Mouse (Mus musculus) forebrain, embryonic 14.5 days (tissue): ENCODE data around the gene Sars2. TPM values are rescaled to one million over a fixed set of nuclear protein-coding genes. Genes with fewer than 3 reads are reported as not detected.

Source experiments
- ATAC-seq: fragments of 200-750 bp; cut with Nextera tagmentation; 2 replicates; pipeline ENCODE4 v1.8.0; 2017; ENCODE audit warnings: mild to moderate bottlenecking, moderate library complexity
- DNase-seq: peaks from one replicate; pipeline ENCODE4 v3.0.0-alpha.2; 2015; ENCODE audit warnings: low spot score
- H3K27ac ChIP-seq: fragments of 300-500 bp; sonication (generic); 2 replicates; pipeline ENCODE4 v1.5.1; 2014; ENCODE audit warnings: low read depth, mild to moderate bottlenecking, control low read depth, low read length, moderate library complexity
- H3K27me3 ChIP-seq: fragments of 300-500 bp; sonication (generic); replicated peaks from 2 replicates; pipeline ENCODE4 v1.6.1; 2014; ENCODE audit warnings: low read length, control low read depth, mixed read lengths; ENCODE audit not compliant: control insufficient read depth, insufficient read depth
- H3K36me3 ChIP-seq: fragments of 300-500 bp; sonication (generic); 2 replicates; pipeline ENCODE4 v1.6.1; 2014; ENCODE audit warnings: low read length, control low read depth; ENCODE audit not compliant: control insufficient read depth, insufficient read depth
- H3K4me1 ChIP-seq: fragments of 300-500 bp; sonication (generic); 2 replicates; pipeline ENCODE4 v1.6.1; 2014; ENCODE audit warnings: antibody characterized with exemption, low read length, control low read depth; ENCODE audit not compliant: control insufficient read depth, insufficient read depth
- H3K4me2 ChIP-seq: fragments of 300-500 bp; sonication (generic); 2 replicates; pipeline ENCODE4 v1.6.1; 2014; ENCODE audit warnings: mild to moderate bottlenecking, control low read depth, low read length
- H3K4me3 ChIP-seq: fragments of 300-500 bp; sonication (generic); 2 replicates; pipeline ENCODE4 v1.5.1; 2014; ENCODE audit warnings: low read depth, low read length, control low read depth
- H3K9ac ChIP-seq: fragments of 300-500 bp; sonication (generic); 2 replicates; pipeline ENCODE4 v1.6.1; 2014; ENCODE audit warnings: mild to moderate bottlenecking, low read length, control low read depth, moderate library complexity
- H3K9me3 ChIP-seq: fragments of 300-500 bp; sonication (generic); replicated peaks from 2 replicates; pipeline ENCODE4 v1.6.1; 2016; ENCODE audit warnings: low read length, control low read depth, mixed read lengths; ENCODE audit not compliant: control insufficient read depth
- WGBS: fragments of 180-500 bp; shearing (Covaris S2); extraction: QIAGEN DNeasy Blood & Tissue Kit; methylation state at CpG from one replicate; pipeline ENCODE4 v1.1.7; 2014; 5-methylcytosine and 5-hydroxymethylcytosine counted together
- polyA plus RNA-seq: library from polyadenylated mRNA; unstranded; fragments of >200 nt; fragmentation: Nextera tagmentation; extraction: Ambion mirVana; gene quantifications from 2 replicates; pipeline ENCODE4 v1.2.1, GENCODE M21; 2014

Sars2 gene
- polyA plus RNA-seq, 1 experiment from 2014 or later, result 17.7 TPM

DNA sequence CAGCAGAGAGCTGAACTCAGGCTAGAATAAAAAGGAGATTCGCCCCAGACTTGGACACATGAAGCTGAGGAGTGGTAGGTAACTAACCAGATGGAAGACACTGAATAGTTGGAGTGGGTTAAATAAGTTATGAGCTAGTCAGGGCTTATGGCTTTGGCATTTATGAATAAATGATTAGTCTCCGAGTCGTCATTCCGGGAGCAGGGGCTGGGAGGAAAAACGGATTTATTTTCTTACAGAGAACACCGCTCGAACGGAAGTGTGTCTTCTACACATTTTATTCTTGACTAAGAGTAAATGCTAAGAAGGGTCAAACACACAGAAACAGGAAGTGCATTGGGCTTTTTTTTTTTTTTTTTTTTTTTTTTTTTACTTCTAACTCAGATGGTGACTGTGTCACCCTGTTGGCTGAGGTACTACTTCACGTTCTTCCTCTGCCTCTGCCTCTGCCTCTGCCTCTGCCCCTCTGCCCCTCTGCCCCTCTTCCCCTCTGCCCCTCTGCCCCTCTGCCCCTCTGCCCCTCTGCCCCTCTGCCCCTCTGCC lies 39.1 kb upstream of the Sars2 start:
- 82% methylated on average over 9 of the region's 9 CpGs for WGBS
- Histone ChIP-seq H3K9ac (no peak overlapping the region), H3K4me1 (no peaks in the 10 kb centered on the region), H3K36me3 (no peaks in the 10 kb centered on the region), H3K4me3 (no peak overlapping the region), H3K27ac (no peak overlapping the region), H3K27me3 (no peaks in the 10 kb centered on the region), H3K9me3 (no peaks in the 10 kb centered on the region), H3K4me2 (no peak overlapping the region)
- ATAC-seq (no peak), DNase-seq (no peak)

GRCm38 (mm10) chr7:28709454-28709853 lies 32.3 kb upstream of the Sars2 start:
- Histone ChIP-seq H3K9ac (no peak overlapping the region), H3K4me2 (no peak overlapping the region), H3K9me3 (no peaks in the 10 kb centered on the region), H3K27me3 (no peaks in the 10 kb centered on the region), H3K4me1 (no peaks in the 10 kb centered on the region), H3K36me3 (no peaks in the 10 kb centered on the region), H3K27ac (no peak overlapping the region), H3K4me3 (no peak overlapping the region)
- DNase-seq (no peak), ATAC-seq (no peak)

DNA sequence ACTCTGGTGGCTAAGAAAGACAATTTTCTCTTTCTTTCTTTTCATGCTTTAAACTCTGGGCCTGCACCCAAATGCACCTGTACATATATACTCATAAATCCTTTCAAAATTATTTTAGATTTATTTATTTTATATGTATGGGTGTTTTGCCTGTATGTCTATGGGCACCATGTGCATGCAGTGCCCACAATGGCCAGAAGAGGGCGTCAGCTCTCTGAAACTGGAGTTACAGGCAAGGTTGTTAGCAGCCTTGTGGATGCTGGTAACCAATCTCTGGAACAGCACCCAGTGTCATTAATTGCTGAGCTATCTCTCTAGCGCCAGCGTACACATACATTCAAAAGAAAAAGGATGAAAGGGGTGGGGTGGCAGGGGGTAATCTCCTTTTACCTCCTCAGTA lies 30.8 kb upstream of the Sars2 start:
- ATAC-seq (no peak), DNase-seq (no peak)
- H3K9me3 ChIP-seq, result no peaks in the 10 kb centered on the region
- H3K9ac ChIP-seq, result no peak overlapping the region
- H3K27me3 ChIP-seq, result no peaks in the 10 kb centered on the region
- no peak overlapping the region for H3K4me2 ChIP-seq
- H3K4me3 ChIP-seq, result no peak overlapping the region
- H3K27ac ChIP-seq, result no peak overlapping the region
- 67% methylated on average over 3 of the region's 3 CpGs for WGBS
- no peaks in the 10 kb centered on the region for H3K4me1 ChIP-seq
- H3K36me3 ChIP-seq, result no peaks in the 10 kb centered on the region

- H3K4me3 ChIP-seq, result no peak overlapping the region
- no peak for ATAC-seq
- H3K9me3 ChIP-seq, result no peaks in the 10 kb centered on the region
- H3K36me3 ChIP-seq, result no peaks in the 10 kb centered on the region
- no peak overlapping the region for H3K27ac ChIP-seq
- 90% methylated on average over 5 of the region's 5 CpGs for WGBS
- no peak overlapping the region for H3K9ac ChIP-seq
- no peaks in the 10 kb centered on the region for H3K4me1 ChIP-seq
- no peak overlapping the region for H3K4me2 ChIP-seq
- DNase-seq, result no peak
- H3K27me3 ChIP-seq, result no peaks in the 10 kb centered on the region
Observed at GRCm38 (mm10) chr7:28714667-28715066, 27.1 kb upstream of the Sars2 start.

- ATAC-seq, result no peak
- 94% methylated on average over 2 of the region's 2 CpGs for WGBS
Observed at GRCm38 (mm10) chr7:28715598-28715997, 26.2 kb upstream of the Sars2 start.

GRCm38 (mm10) chr7:28716590-28717281 lies 25.1 kb upstream of the Sars2 start, which contains the start of gene Fbxo17:
Gene Fbxo17, plus strand, starts transcription at chr7:28716804.
- peak within 1 kb of the TSS; percentile 38 for H3K4me3 ChIP-seq
- peak; percentile 70 for ATAC-seq
- 3% methylated on average over 33 of the region's 36 CpGs for WGBS

More at GRCm38 (mm10) chr7:28715598-28715997, 26.2 kb upstream of the Sars2 start:
- H3K4me1 ChIP-seq, result no peaks in the 10 kb centered on the region
- H3K27ac ChIP-seq, result no peak overlapping the region
- no peak for DNase-seq
- H3K36me3 ChIP-seq, result no peaks in the 10 kb centered on the region
- no peak overlapping the region for H3K9ac ChIP-seq
- no peak overlapping the region for H3K4me2 ChIP-seq
- no peaks in the 10 kb centered on the region for H3K9me3 ChIP-seq
- H3K27me3 ChIP-seq, result no peaks in the 10 kb centered on the region
- H3K4me3 ChIP-seq, result no peak overlapping the region

GRCm38 (mm10) chr7:28717726-28718125 lies 24.1 kb upstream of the Sars2 start:
- no peak for DNase-seq

More at GRCm38 (mm10) chr7:28716590-28717281, 25.1 kb upstream of the Sars2 start, which contains the start of gene Fbxo17:
- Histone ChIP-seq H3K9ac (peak within 1 kb of the TSS; percentile 65), H3K27me3 (no peaks in the 10 kb centered on the region), H3K4me1 (no peaks in the 10 kb centered on the region), H3K27ac (no peak within 1 kb of the TSS), H3K9me3 (no peaks in the 10 kb centered on the region), H3K4me2 (peak within 1 kb of the TSS; percentile 77), H3K36me3 (no peaks in the 10 kb centered on the region)
- DNase-seq, result peak; percentile 58

DNA sequence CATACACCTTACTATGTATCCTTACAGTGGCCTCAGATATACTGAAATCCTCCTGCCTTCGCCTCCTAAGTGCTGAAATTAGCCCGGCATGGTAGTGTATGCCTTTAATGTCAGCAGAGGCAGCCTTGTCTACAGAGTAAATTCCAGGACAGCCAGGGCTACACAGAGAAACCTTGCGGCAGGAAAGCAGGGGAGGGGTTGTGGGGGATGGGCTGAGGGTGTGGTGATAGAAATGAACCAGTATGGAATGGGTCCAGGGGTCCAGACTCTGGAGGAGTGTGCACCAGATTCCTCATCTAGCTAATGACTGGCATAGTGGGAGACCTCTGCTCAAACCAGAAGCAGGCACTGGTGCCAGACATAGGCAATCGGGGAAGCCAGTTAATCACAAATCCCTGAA lies 22.6 kb upstream of the Sars2 start:
- H3K36me3 ChIP-seq, result no peaks in the 10 kb centered on the region
- no peaks in the 10 kb centered on the region for H3K4me1 ChIP-seq
- WGBS, result 61% methylated on average over 4 of the region's 4 CpGs
- ATAC-seq, result no peak
- no peaks in the 10 kb centered on the region for H3K9me3 ChIP-seq
- H3K27me3 ChIP-seq, result no peaks in the 10 kb centered on the region
- H3K4me3 ChIP-seq, result no peak overlapping the region
- H3K27ac ChIP-seq, result no peak overlapping the region
- H3K9ac ChIP-seq, result no peak overlapping the region
- no peak overlapping the region for H3K4me2 ChIP-seq
- DNase-seq, result no peak

More at GRCm38 (mm10) chr7:28717726-28718125, 24.1 kb upstream of the Sars2 start:
- no peaks in the 10 kb centered on the region for H3K36me3 ChIP-seq
- 89% methylated on average over 10 of the region's 10 CpGs for WGBS
- no peak overlapping the region for H3K4me3 ChIP-seq
- H3K4me1 ChIP-seq, result no peaks in the 10 kb centered on the region
- H3K4me2 ChIP-seq, result no peak overlapping the region
- H3K9ac ChIP-seq, result no peak overlapping the region
- H3K9me3 ChIP-seq, result no peaks in the 10 kb centered on the region
- no peaks in the 10 kb centered on the region for H3K27me3 ChIP-seq
- ATAC-seq, result no peak
- H3K27ac ChIP-seq, result no peak overlapping the region

DNA sequence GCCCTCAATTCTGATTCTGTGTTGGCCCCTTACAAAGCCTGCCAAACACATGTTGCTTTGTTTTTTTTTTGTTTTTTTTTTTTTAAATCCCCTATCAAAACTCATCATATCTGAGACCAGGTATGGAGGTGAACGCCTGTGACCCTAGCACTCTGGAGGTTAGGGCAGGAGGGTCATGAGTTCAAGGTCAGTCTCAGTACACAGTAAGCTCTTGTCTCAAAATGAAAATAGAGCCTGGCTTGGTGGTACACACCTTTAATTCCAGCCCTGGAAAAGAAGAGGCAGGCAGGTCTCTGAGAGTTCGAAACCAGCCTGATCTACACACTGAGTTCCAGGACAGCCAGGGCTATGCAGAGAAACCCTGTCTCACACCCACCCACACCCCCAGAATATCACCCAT lies 22.1 kb upstream of the Sars2 start:
- no peaks in the 10 kb centered on the region for H3K36me3 ChIP-seq
- 86% methylated on average over 2 of the region's 2 CpGs for WGBS
- DNase-seq (no peak), ATAC-seq (no peak)
- H3K9me3 ChIP-seq, result no peaks in the 10 kb centered on the region
- no peak overlapping the region for H3K4me3 ChIP-seq
- no peak overlapping the region for H3K9ac ChIP-seq
- no peak overlapping the region for H3K27ac ChIP-seq
- H3K4me1 ChIP-seq, result no peaks in the 10 kb centered on the region
- H3K4me2 ChIP-seq, result no peak overlapping the region
- H3K27me3 ChIP-seq, result no peaks in the 10 kb centered on the region
